Mouse (Mus musculus) large intestine, adult 2 months (tissue): ENCODE measurements around the gene BC107364. TPM values are rescaled to one million over a fixed set of nuclear protein-coding genes. Genes with fewer than 3 reads are reported as not detected.
"Not testable (repeated sequence)": the region's sequence is repeated elsewhere in the genome, so short reads cannot be mapped to it uniquely, and the experiment has no call there.

Experiments used
- DNase-seq: peaks from one replicate; pipeline ENCODE4 v3.0.0-alpha.2; 2012; ENCODE audit warnings: low read depth, low spot score
- WGBS: fragments of 180-500 bp; shearing (Covaris S2); methylation state at CpG from one replicate; pipeline ENCODE4 v1.1.7; 2018; 5-methylcytosine and 5-hydroxymethylcytosine counted together
- polyA plus RNA-seq: library from polyadenylated mRNA; depleted of rRNA; stranded (reverse); fragments of >200 nt; gene quantifications from 2 replicates; pipeline ENCODE4 v1.2.3, GENCODE M21; 2012

Gene BC107364
- polyA plus RNA-seq, 1 experiment = not detected

DNA sequence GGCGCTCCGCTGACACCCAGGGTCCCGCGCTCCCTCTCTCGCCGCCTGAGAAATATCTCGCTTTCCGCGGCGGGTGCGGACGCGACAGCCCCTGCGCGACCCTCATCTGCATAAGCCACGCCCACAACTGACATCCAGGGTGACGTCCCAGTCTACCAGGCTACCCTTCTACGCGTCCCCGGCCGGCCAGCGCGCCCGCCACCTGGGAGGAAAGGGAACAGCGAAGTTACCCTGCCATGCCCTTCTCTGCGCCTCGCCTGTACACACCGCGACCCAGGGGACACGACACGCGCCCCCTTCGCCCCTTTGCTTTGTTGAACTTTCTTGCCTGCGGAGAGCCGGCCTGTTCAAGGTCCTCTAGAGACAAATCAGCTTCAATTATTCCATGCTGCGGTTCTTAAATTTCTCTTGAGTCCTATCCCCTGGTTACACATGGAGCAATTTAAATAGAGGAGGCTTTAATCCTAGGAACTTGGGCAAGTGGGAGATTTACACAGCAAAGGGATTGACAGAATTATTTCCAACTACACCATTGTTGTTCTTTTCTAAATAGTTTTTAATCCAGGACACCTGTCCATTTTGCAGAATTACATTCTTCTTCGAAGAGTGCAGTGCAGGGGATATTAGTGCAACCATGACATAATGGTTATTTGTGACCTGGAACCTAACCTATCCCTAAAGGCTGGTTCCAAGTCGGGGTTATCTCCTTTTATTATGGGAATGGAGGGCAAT lies 34.9 kb upstream of the BC107364 start:
- not testable (repeated sequence) for DNase-seq
- 6% methylated on average over 7 of the region's 38 CpGs for WGBS

DNA sequence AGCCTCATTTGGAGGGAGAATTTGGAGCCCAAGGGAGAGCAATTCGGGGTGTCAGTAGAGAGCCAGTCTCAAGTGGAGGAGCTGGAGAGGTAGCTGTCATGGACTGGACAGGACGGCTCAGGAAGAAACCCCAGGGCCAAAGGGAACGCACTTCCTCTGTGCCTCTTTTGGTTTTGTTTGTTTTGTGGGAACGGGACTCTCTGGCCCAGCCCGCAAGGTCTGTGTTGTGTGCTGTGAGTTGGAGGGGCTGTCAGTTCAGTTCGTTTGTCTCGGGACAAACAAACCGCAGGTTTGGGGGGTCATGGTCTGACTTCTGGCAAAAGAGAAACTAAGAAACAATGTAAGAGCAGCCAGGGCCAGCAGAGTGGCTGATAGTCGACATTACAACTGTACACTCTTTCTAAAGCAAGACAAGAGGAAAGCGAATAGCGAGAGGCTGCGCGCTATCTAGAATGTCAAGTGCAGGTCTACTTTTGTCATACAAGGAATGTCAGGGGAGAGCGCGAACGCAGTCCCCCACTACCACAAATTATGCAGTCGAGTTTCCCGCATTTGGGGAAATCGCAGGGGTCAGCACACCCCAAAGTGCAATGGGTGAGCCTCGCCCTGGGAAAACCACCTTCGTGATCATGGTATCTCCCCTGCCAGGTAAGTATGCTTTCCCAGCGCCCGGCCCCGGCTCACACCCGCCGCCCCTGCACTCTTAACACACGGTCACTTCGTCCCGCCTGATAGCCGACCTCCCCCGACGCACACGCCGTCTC lies 34.1 kb upstream of the BC107364 start:
- DNase-seq = not testable (repeated sequence)
- 0% methylated on average over 5 of the region's 34 CpGs for WGBS

DNA sequence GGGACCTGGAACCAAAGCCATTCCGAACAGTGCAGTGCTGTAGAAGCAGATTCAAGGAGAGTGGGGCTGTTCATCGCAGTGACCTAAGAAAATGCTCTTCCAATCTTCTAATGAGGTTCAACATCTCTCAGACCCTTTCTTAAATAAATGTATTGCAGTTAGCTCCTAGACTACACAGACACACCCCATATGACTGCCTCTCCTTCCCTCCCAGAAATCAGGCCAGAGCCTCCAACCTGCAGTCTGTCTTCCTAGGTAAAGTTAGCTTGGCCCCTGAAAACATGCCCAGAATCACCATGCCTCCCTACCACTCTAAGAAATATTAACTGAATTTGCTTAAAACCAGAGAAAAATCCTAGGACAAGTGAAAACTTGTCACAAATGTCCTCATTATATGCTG lies 33.3 kb upstream of the BC107364 start:
- WGBS = 84% methylated on average over 2 of the region's 2 CpGs
- no peak for DNase-seq

DNA sequence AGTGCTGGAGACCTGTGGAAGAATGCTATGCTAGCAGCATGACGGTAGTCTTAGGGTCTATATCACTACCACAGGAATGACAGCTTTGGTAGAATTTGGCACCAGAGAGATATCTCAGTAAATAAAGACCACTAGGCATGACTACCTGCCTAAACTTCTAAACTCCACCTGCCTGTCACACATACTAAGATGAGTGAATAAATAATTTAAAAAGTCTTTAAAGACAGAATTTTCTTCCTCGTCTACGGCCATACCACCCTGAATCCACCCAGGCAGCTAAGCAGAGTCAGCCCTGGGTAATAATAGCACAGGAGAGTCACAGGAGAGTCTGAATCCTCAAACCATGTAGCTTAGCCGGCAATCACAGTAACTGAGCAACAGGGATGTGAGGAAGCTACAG lies 32.8 kb upstream of the BC107364 start:
- 93% methylated on average over 4 of the region's 4 CpGs for WGBS
- no peak for DNase-seq

GRCm38 (mm10) chr3:96483946-96484345 lies 31.8 kb upstream of the BC107364 start:
- DNase-seq = no peak
- 95% methylated on average over 2 of the region's 2 CpGs for WGBS

- DNase-seq = not testable (repeated sequence)
Observed at GRCm38 (mm10) chr3:96483044-96483443, 30.9 kb upstream of the BC107364 start.

GRCm38 (mm10) chr3:96482451-96482850 lies 30.3 kb upstream of the BC107364 start:
- 91% methylated on average over 13 of the region's 13 CpGs for WGBS
- DNase-seq = no peak

More at GRCm38 (mm10) chr3:96483044-96483443, 30.9 kb upstream of the BC107364 start:
- 70% methylated on average over 7 of the region's 7 CpGs for WGBS

DNA sequence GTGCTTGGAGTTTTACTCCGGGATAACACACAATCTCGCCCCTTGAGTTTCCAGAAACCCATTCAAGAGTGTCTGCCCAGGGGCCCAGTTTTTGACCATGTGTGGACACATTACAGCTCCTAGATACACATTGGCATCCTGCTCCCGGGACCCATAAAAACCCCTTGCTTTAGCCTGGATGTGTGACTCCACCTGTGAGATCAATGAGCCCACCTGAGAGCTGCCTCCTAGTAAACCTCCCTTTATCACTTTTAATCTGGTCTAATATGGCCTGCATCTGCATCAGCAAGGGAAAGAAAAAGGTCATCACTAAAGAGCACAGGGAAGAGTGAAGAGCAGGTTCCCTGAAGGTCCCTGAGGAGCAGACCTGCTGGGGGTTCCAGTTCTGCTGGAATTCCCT lies 29.8 kb upstream of the BC107364 start:
- DNase-seq = no peak
- WGBS = 85% methylated on average over 3 of the region's 3 CpGs

DNA sequence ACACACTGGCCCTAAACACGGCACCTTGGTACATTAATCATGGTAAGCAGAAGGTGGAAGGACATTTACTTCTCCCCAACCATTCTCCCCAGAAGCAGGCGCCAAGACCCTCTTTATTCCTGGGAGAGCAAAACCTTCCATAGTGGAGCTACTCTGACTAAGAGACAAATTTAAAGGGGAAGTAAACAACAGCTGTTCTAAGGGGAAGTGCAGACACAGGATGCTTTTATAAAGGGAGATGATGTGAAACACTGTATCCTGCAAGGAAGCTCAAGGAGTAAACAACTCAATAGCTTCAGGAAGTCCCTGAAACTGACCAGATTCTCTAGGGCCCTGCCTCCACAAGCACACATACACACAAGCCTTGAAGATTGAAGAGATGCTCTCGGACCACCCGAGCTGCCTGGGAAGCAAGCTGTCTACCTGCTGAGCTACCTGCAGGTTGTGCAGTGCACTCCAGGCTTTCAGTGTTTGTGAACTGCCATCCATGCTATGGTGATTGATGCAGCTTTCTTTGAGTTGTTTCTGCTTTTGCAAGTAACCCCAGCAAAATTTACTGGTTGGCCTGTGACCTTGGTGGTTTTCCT lies 28.7 kb upstream of the BC107364 start:
- no peak for DNase-seq

GRCm38 (mm10) chr3:96479249-96479648 lies 27.1 kb upstream of the BC107364 start:
- 39% methylated on average over 3 of the region's 3 CpGs for WGBS

More for the DNA sequence above, 28.7 kb upstream of the BC107364 start:
- 86% methylated on average over 4 of the region's 4 CpGs for WGBS

DNA sequence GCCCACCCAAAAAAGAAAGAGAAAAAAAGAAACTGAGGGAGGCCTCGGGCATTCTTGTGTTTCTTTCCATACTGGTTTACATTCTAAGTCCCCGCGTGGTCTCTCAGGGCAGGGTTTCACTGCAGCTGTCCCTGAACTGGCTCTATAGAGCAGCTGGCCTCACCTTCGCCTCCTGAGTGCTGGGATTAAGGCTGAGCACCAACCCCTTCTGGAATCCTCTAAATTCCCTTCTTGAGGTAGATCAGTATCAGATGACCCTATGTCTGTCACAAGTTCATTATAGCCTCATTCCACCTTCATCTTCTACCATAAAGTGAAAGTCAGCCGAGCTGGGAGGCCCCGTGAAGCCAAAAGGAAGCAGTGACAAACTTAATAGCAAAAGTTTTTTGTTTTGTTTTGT lies 25.5 kb upstream of the BC107364 start:
- 61% methylated on average over 6 of the region's 6 CpGs for WGBS
- DNase-seq = no peak

More at GRCm38 (mm10) chr3:96479249-96479648, 27.1 kb upstream of the BC107364 start:
- DNase-seq = no peak

GRCm38 (mm10) chr3:96477084-96477483 lies 25.0 kb upstream of the BC107364 start:
- 23% methylated on average over 3 of the region's 3 CpGs for WGBS
- DNase-seq = no peak

DNA sequence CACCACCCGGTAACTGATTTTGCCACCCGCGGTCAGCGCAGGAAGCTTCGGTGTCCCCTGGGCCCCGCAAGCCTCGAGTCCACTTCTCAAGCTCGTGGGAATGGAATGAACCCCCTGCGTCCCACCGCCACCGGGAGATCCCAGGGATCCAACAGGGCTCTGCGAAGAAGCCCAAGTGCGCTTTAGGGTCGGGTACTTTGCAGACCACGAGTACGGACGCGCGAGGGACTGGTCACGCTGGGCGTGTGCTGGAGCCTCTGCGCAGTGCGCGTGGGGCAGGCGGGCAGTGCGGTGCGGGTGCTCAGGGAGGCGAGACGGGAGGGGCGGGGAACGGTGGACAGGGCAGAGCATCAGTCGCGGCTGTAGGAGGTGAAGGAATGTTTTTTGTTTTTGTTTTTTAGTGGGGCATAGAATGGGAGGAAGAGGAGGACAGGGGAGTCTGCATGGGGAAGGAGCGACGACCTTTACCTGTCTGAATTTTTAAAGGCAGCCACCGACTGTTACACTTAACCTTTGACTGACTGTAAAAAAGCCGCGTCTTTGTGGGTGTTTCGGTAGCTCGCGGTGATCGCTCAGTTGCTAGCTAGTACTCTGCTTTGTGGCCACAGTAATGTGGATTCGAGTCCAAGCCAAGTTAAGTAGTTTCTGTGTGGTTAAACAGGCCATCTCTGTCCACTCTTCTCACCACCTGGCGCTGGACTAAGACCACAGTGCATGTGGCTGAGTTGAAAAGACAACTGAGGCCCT lies 23.0 kb upstream of the BC107364 start:
- no peak for DNase-seq
- 5% methylated on average over 44 of the region's 44 CpGs for WGBS

DNA sequence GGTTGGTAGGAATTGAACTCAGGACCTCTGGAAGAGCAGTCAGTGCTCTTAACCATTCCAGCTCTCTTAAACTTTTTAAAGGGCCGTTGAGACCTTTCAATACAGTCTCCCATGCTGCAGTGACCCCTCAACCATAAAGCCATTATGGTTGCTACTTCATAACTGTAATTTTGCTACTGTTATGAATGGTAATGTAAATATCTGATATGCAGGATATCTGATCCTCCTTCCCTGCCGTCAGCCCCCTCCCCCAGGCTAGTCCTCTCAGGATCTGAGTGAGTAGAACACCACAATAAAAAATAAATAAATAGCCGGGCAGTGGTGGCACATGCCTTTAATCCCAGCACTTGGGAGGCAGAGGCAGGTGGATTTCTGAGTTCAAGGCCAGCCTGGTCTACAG lies 21.4 kb upstream of the BC107364 start:
- not testable (repeated sequence) for DNase-seq
- WGBS = 65% methylated on average over 3 of the region's 3 CpGs

- WGBS = 82% methylated on average over 5 of the region's 5 CpGs
- no peak for DNase-seq
Observed at GRCm38 (mm10) chr3:96472066-96472465, 20.0 kb upstream of the BC107364 start.

- no peak for DNase-seq
- 82% methylated on average over 3 of the region's 3 CpGs for WGBS
Observed at GRCm38 (mm10) chr3:96469626-96470025, 17.5 kb upstream of the BC107364 start.

DNA sequence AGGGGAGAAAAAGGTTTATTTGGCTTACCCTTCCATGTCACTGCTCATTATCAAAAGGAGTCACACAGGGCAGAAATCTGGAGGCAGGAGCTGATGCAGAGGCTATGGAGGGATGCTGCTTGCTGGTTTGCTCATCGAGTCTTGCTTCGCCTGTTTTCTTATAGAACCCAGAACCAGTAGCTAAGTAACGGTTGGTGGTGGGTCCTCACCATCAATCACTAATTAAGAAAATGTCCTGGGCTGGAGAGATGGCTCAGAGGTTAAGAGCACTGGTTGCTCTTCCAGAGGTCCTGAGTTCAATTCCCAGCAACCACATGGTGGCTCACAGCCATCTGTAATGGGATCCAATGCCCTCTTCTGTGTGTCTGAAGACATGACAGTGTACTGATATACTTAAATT lies 16.2 kb upstream of the BC107364 start:
- whole genome bisulfite sequencing = 95% methylated on average over 3 of the region's 3 CpGs
- DNase-seq = not testable (repeated sequence)

- no peak for DNase-seq
- WGBS = 84% methylated on average over 8 of the region's 8 CpGs
Observed at GRCm38 (mm10) chr3:96467641-96468040, 15.5 kb upstream of the BC107364 start.

GRCm38 (mm10) chr3:96463891-96464290 lies 11.8 kb upstream of the BC107364 start:
- 68% methylated on average over 25 of the region's 25 CpGs for WGBS
- no peak for DNase-seq

DNA sequence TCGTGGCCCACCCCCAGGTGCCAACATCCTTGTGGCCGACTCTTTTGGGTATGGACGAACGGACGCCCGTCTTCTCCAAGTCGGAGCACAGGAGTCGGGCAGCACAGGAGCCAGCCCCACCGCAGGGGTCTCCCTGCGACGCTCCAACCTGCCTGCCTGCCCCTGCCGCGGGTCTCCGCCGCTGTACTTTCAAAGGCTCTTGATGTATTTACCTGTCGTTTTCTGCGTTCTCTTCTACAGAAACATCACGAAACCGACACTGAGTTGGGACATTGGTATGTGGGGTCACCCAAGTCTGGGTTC lies 8.4 kb upstream of the BC107364 start:
- no CpG with 5 or more reads among the region's 19 CpGs for WGBS
- not testable (repeated sequence) for DNase-seq
